Mouse (Mus musculus): ENCODE measurements at regions not wholly inside any gene's neighbourhood (a gene's known extent, or its start where the extent isn't known, plus 50 kb on each side); places are given as distances from the start of the nearest gene placed in this dataset.

DNA sequence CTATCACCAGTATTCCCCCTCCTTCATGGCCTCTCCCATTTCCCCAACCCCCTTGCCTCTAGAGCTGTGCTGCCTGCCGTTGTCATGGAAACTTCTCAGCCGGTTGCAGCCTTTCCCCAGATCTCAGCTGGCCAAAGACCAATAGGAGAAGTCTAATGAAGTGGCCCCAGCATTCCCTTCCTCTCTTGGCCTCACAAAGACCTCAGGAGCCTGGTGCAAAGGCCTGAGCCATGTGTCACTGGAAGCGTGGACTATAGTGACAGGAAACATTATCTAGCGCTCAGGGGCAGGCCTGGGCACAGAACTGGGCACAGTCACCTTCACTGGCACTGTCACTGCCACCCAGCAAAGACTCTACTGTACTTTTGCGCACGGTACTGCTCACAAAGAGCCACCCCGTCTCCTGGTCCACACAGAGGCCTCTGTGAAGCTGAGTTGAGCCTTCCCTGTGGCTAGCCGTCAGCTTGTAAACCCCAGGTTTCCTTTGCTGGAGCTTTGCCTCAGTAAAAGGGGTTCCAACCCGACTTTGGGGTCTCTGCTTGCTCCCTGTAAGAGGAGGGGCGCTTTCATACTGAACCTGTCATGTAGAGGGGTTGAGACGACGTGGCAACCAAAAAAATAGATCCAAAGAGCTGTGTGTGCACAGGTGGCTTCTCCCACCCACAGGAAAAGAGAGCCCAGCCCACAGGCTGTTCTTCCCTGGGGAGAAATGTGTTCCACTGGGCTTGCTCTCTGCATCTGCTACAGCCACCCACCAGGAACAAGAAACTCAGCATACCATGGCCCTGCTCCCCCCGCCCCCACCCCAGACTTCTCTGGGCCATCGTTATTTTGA is 282.5 kb upstream of the Gjb5 start:
- DNase-seq (ENCODE audit: low spot score in 2 of 2) = peak in 1 of 2 experiments; percentile 51

DNA sequence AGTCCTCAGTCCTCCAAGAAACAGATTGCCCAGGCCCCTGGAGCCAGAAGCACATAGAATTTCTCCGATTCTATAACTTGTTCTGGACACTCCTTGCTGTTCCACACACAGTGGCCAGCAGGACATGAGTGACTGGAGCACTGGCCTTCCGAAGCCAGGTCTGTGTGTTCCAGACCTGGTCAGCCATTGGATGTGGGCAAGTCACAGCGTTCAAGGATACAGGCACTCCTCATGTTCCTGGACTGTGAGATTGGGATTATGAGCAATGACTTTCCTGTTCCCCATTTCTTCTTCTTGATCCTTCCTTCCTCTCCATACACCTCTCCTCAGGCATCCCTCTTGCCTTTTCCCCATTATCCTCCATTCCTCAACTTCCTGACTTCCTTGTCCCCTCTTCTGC is 281.8 kb upstream of the Gjb5 start:
- no peak for DNase-seq (ENCODE audit: low spot score in 2 of 2)

DNA sequence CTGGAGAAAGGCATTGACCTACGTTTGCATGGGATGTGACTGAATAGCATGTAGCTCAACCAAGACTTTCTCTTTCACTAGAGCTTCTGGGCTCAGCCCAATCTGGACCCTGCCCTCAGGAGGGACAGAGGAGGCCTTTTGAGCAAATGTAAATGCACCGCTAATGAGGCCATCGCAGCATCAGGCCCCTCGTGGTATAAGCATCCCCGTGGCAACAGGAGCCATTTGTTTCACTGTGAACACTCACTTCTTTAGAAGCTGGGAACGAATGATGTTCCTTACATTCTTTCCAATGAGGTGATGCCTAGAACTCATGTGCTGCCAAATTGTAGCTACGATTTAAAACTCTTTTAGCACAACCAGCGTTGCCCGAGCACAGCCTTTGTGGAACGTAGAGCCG is 279.0 kb upstream of the Gjb5 start:
- no peak for DNase-seq (ENCODE audit: low spot score in 2 of 2)

DNA sequence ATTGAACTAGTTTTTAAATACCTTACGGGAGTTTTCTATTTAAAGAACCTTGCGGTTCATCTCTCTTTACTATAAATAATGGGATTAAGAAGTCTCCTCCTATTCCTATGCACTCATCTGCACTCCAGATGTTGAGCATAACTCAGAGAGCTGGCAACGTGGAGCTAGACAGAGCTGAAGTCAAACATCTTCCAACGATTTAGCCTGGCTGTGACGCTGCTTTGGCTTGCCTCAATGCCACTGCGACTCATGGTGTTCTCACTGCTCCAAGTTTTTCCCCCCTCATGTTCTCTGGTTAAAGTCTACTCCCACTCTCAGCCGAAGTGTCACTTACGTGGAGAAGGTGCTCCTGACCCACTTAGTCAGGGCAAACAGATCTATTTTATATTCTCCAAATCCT is 277.3 kb upstream of the Gjb5 start:
- DNase-seq (ENCODE audit: low spot score in 2 of 2) = no peak

DNA sequence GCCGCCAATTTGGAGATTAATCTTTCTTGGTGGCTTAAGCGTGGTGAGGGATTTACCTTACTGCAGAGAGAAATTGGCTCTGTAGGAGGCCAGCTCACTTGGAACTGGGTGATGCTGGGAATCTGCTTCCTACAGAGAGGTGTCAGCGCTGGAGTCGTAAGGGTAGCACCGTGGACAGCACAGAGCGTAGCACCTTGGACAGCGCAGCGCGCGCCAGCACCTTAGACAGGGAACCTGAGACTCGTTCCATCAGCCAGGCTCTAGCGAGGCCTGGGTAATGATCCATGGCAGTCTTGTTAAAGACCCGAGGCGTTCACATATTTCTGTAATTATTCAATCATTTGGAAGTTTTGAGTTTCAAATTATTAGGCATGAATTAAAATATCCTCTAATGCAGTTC is 261.9 kb upstream of the Gjb5 start:
- no peak for DNase-seq (ENCODE audit: low spot score in 2 of 2)

DNA sequence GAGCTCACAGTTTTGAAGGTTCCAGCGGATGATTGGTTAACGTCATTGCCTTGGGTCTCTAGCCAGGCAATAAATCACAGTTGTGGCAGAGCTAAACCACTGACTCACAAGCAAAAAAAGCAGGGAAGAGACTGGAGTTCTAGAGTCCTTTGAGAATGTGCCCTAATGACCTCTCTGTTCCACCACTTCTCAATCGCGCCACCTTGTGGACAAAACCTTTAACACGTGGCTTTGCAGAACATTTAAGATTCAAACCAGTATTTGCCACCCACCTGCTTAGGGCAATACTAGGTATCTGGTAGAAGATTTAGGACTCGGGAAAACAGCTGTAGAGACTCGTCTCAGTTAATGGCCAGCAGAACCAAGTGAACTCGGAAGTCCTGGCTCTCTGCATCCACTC is 254.8 kb upstream of the Gjb5 start:
- peak in 1 of 2 experiments; percentile 24 for DNase-seq (ENCODE audit: low spot score in 2 of 2)

DNA sequence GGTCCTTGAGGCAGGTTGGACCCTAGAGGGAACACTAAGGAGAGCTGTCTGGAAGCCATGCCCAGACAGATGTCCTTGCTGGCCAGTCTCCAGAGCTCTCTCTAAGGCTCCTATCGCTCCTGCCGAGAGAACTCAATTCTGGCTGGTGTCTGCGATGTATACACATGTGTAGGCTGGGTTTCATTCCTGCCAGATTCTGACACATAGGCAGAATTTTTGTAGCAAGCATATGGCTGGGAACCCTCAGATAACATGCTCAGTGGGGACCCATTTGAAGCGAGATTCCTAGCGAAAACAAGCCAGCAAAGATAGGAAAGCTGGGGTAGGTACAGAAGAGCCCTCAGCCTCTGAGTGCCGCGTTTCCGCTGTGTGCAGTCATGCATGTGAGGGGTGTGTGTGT is 242.9 kb upstream of the Gjb5 start:
- peak in 1 of 2 experiments; percentile 18 for DNase-seq (ENCODE audit: low spot score in 2 of 2)

DNA sequence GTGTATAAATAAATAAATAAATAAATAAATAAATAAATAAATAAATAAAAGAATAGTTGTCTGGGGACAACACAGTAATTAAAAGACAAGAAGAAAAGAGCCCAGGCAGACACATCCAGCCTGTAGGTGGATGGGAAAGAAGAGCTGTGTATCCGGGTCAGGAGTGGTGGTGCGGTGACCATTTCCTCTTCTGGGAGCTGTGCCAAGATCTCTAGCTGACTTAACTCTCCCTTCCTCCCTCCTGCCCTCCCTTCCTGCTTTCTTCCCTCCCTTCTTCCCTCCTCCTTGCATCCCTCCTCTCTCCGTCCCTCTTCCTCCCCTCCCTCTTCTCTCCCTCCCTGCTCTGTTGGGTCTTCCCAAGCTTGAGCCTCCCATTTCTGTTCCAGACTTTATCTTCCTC is 240.6 kb upstream of the Gjb5 start:
- no peak for DNase-seq (ENCODE audit: low spot score in 2 of 2)

DNA sequence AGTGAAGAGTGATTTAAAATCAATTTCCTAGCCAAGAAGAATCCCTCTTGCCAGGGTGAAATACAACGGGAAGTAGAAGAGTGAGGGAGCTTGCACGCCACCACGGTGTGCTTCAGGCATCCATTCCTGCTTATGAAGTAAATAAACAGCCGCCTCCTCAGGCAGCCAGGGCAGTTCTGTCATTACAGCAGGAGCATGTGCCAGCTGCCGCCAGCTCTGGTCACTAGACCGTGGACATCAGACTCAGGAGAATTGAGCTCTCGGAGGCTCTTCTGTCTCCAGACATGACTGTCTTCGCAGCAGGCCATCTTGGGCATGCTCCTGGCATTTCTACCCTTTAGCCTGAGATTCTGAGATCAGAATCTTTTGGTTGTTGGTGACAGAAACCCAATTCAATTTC is 236.1 kb upstream of the Gjb5 start:
- peak in 1 of 2 experiments; percentile 25 for DNase-seq (ENCODE audit: low spot score in 2 of 2)

DNA sequence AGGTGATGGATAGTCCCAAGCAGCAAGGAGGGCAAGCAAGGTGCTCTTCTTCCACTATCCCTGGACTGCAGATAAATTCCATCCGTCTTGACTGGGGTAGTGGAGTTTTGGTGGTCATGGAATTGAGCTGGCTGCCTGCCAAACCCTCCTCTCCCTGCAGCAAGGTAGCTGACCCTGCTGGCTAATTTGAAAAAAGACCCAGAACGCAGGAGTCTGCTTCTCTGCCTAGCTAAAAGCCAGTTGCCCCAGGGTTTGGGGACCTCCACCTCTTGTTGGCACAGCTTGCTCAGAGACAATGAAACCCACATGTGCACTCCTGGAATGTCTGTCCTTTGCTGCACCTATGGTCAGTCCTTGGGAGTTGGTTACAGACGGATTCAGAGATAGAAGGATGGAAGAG is 233.6 kb upstream of the Gjb5 start:
- DNase-seq (ENCODE audit: low spot score in 2 of 2) = no peak

DNA sequence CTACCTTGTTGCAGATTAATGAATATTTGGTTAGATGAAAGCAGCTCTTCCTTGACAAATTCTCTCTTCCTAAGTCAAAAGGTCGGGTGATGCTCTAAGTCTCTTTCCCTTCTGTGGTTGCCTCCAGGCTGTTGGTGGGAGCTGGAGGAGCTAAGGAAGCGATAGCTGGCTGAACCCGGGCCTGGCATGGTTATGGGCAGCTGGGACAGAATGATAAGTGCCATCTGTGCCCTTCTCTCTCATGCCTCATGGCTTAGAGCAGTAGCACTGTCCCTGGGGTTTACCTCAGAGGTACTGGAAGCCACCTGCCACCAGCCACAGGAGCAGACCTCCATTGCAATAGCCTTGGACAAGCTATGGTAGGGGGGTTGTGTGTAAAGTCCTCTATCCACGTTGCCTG is 228.8 kb upstream of the Gjb5 start:
- no peak for DNase-seq (ENCODE audit: low spot score in 2 of 2)

DNA sequence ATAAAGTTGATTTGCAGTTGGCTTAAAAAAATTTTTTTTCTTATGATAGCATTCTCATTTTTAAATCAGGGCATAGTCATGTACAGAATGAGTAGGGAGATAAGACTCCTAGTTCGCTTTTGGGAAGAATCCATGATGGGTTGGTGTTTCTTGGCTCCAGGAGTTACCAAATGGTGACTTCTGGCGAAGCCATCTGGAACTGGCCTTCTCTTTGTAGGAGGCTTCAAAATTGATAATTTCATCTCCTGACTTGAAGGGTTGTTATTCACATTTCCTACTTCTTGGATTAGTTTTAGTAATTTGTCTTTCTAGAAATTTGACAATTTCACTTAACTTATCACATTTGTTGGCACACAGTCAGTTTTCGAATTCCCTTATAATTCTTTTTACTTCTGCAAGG is 218.5 kb upstream of the Gjb5 start:
- no peak for DNase-seq (ENCODE audit: low spot score in 2 of 2)

DNA sequence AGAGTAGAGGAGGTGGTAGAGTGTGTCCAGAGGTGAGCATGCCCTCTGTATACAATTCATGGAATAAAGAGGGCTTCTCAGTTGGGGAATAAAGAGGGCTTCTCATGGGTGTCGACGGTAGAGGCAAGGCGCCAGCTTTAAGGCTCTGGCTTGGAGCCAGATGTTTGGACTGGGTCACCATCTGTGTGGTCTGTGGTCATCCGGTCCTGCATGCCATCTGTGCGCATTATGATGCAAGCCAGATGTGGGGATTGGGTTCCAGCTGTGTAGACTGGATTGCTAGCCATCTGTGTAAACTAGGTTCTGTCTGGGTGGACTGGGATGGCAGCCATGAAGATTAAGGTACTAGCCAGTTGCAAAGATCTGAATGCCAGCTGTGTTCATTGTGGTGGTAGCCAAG is 204.6 kb upstream of the Gjb5 start:
- no peak for DNase-seq (ENCODE audit: low spot score in 2 of 2)

DNA sequence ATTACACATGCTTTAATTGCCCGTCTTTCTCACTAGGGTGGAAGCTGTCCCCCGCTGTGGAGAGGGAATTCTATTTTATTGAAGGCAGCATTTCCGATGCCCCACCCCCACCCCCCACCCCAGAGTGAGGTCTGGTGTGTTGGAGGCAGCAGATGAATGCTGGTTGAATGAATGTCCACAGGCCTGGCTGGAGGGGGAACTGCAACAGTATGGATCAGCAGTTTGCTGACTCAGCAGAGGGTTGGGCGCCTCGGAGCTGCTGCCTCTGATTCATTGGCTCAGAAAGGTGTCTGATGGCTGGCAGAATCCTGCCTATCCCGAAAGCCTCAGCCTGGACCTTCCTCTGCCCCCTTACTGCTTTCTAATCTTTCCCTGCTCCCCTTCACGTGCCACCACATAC is 200.6 kb upstream of the Gjb5 start:
- no peak for DNase-seq (ENCODE audit: low spot score in 2 of 2)

DNA sequence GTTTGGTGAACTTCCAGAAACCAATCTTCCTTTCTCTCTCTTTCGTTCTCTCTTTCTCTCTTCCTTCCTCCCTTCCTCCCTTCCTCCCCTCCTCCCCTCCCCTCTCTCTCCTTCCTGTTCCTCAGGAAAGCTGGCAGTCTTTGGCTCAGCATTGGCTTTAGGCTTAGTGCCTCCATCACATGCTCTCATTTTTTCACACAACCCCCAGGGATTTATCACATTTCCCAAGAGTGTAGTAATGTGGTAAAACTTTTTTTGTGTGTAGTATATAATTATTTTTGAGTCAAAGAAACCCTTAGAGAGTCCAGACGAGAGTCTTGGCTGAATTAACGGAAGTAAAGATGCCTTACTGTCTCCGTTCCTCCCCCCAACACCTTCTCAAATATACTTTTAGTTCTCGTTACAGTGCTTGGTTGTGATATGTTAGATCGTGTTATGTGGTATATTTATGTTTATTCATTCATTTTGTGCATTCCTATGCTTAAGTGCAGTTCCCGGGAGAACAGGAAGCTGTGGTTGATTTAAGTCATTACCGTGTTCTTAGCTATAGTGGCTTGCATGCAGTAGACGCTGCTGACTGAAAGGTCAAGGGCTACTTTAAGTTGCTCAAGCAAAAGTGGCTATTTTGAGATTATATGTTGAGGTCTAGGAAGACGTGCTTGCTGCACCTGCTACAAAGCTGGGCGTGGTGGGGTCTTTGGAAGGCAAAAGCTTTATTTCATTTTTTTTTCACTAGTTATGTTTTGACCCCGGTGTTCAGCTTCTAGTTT is 194.7 kb upstream of the Gjb5 start:
- DNase-seq (ENCODE audit: low spot score in 2 of 2) = no peak

DNA sequence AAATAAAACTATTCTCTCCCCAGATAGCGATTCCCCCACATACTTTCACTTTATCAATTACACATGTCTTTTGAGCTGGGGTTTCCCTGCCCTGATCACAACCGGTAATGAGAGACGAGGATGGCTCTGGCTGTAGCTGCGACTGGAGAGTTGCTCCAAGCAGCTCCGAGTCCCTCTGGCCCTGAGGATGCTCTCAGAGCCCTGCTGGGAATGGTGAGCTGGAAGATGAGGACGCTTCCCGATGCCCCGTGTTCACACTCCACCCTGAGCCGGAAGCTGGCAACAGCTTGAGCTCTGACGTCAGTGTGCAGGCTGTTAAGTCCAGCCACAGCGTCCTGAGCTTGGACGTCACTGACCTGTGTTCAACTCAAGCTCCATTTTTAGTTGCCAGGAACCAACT is 191.6 kb upstream of the Gjb5 start:
- no peak for DNase-seq (ENCODE audit: low spot score in 2 of 2)

DNA sequence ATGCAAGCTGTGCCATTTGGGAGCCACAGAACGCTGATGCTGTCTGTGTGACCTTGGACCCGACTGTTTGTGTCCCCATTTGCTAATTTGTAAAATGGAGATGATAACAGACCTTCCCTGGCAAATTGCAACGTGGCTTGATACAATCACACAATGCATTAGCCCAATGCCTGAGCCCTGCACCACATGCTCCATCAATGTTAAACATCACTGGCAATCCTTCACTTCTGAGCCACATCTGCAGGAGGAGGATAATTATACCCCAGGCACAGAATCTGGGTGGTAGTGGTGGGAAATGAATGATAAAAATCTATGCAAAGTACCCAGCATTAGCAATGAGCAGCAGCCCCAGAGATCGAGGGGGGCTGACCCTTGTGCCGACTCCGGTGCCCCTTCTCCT is 191.0 kb upstream of the Gjb5 start:
- no peak for DNase-seq (ENCODE audit: low spot score in 2 of 2)

DNA sequence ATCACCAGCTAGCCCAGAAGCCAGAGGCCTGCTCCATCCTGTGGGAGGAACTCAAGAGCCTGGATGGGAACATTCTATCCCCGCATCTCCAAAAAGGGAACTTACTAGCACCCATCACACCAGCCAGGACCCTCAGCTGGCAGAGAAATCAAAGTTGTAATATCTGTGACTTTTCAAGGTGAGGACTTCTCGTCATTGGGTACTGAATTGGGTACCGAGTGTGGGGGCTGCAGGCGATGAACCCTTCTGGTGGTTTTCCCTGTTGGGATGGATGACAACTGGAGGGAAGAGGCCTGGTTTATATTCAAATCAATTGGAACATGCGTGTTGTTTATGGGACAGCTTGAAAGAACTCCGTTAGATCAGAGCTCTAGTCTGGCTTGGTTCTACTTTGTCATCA is 187.1 kb upstream of the Gjb5 start:
- no peak for DNase-seq (ENCODE audit: low spot score in 2 of 2)

DNA sequence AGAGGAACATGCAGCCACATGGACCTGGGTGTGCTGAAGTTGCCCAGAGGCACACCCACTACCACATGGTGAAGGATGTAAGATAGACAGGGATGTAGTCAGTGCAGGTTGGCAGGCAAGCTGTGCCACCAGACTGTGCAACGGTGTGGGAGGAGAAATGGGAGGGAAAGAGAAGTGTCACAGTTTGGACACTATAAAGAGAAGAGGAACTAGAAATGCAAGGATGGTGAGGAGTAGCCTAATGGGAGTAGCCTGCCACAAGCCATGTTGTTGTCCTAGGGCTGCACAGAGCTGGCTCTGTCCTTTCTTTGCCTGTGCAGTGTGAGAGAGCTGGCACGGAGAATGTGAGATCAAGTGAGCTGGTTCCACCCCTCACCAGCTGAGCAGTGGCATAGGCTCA is 185.3 kb upstream of the Gjb5 start:
- no peak for DNase-seq (ENCODE audit: low spot score in 2 of 2)

DNA sequence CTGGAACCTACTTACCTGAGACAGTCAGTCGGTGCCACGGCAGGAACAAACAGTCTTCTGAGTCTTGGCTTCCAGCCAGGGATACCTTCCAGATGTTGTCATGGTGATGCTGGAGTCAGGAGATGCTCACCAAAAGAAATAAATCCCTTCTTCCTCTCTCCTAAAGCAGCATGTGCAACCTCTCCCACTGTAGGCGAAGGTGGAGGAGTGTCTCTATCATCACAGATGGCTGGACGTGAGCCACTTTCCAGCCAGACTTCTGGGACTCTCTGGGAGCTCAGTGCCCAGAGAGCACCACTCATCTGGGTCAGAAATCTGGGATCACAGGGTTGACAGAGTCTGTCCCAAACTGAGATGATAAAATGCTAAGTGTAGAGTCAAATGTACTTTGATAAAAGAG is 184.8 kb upstream of the Gjb5 start:
- no peak for DNase-seq (ENCODE audit: low spot score in 2 of 2)

DNA sequence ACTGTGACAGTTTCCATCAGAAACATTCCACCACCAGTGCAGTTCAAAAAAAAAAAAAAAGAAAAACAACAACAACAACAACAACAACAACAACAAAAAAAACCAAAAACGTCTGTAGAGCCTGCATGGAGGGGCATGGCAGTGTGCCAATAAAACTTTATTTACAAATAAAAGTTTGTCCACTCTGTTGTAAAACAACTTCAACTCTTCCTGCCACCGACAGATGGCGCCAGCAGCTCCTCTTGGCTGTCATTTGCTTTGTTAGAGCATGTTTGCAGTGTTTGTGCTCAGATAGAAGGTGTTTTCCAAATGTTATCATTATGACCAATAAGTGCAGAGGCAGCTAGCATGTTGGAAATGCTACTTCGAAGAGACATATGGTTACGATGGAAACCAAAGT is 179.0 kb upstream of the Gjb5 start:
- DNase-seq (ENCODE audit: low spot score in 2 of 2) = peak in 1 of 2 experiments; percentile 37

DNA sequence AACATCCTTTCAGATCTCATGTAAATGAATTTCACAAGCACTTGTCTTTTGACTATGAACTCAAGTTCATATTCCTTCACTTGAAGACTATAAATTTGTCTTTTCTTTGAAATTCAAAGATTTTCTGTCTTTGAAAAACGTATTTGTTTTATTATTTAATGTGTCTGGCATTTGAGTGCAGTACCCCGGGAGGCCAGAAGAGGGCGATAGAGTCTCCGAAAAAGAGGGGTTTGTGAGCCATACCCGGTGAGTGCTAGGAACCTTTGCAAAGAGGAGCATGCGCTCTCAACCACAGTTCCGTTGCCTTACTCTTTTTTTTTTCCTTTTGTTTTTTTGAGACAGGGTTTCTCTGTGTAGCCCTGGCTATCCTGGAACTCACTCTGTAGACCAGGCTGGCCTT is 177.6 kb upstream of the Gjb5 start:
- no peak for DNase-seq (ENCODE audit: low spot score in 2 of 2)

DNA sequence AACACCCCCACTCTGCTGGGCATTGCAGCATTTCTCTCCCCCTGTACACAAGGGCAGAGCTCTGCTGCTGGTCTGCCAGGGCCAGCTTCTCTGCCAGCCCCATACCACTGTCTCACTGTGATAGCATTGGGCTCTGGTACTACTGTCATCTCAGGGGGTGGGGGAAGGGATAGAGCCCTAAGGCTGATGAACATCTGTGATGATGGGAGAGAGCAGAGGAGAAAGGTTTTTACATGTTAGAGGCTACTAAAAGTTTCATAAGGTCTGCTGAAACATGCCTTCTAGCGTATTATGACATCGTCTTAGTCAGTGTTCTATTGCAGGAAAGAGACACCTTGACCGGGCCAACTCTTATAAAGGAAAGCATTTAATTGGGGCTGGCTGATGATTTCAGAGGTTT is 176.4 kb upstream of the Gjb5 start:
- DNase-seq (ENCODE audit: low spot score in 2 of 2) = no peak
